Mouse (Mus musculus): ENCODE results near the gene Nup107. TPM values are rescaled to one million over a fixed set of nuclear protein-coding genes. Genes with fewer than 3 reads are reported as not detected.

Gene Nup107
- polyA plus RNA-seq, 1 experiment from 2014 or later, result 87.5 TPM

GRCm38 (mm10) chr10:117824139-117824538, 31.6 kb upstream of the Nup107 start:
- 70% methylated on average over 4 of the region's 4 CpGs for WGBS
- H3K9ac ChIP-seq, result no peak overlapping the region
- H3K9me3 ChIP-seq, result no peaks in the 10 kb centered on the region
- peaks cover 10% of the 10 kb centered on the region; the same call in 1 of the 2 replicates for H3K4me1 ChIP-seq
- ATAC-seq (ENCODE audit: low FRiP score), result no peak
- H3K4me3 ChIP-seq (replicated peaks), result no peak overlapping the region
- no peaks in the 10 kb centered on the region for H3K27me3 ChIP-seq
- no peak overlapping the region for H3K4me2 ChIP-seq
- peaks cover 36% of the 10 kb centered on the region for H3K36me3 ChIP-seq (replicated peaks)
- H3K27ac ChIP-seq, result no peak overlapping the region

DNA sequence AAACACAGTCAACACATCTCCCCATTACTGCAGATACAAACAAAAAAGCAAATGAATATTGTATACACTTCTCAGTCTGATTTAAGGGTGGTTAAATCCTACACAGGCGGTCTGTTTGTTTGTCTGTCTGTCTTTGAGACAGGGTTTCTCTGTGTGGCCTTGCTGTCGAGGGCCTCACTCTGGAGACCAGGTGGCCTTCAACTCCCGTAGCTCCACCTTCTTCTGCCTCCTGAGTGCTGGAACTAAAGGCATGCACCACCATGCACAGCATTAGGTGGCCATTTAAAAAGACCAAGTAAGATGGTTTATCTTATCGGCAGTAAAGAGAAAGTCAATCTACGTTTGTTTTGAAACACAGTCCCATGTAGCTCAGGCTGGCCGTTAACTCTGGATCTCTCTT, 30.8 kb upstream of the Nup107 start:
- no peak overlapping the region for H3K9ac ChIP-seq
- H3K4me1 ChIP-seq, result peaks cover 9% of the 10 kb centered on the region; the same call in 1 of the 2 replicates
- H3K27ac ChIP-seq, result no peak overlapping the region
- H3K36me3 ChIP-seq (replicated peaks), result peaks cover 42% of the 10 kb centered on the region
- no peak overlapping the region for H3K4me3 ChIP-seq (replicated peaks)
- H3K27me3 ChIP-seq, result no peaks in the 10 kb centered on the region
- ATAC-seq (ENCODE audit: low FRiP score), result no peak
- no peaks in the 10 kb centered on the region for H3K9me3 ChIP-seq
- 89% methylated on average over 6 of the region's 6 CpGs for WGBS
- no peak overlapping the region for H3K4me2 ChIP-seq

DNA sequence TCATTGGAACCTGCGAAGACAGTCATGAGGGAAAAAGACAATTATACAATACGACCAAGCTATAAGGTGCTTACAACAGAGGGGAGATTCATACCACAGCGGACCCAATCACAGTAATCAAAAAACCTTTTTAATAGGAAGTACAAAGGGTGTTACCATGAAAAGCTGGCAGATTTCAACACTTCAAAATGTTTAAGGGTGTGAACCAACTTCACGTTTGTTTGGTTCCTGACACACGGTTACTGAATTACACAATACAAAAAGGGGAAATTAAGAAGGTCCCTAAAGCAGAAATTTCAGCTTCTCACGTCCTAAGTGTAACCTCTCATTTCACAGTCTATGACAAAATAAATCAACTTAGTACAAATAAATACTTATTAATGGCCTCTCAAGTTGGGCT, 26.1 kb upstream of the Nup107 start:
- H3K27ac ChIP-seq, result no peak overlapping the region
- peaks cover 74% of the 10 kb centered on the region for H3K36me3 ChIP-seq (replicated peaks)
- H3K4me3 ChIP-seq (replicated peaks), result no peak overlapping the region
- WGBS, result 90% methylated on average over 6 of the region's 6 CpGs
- no peak for ATAC-seq (ENCODE audit: low FRiP score)
- H3K9ac ChIP-seq, result no peak overlapping the region
- H3K4me1 ChIP-seq, result no peaks in the 10 kb centered on the region
- H3K9me3 ChIP-seq, result no peaks in the 10 kb centered on the region
- H3K4me2 ChIP-seq, result no peak overlapping the region
- H3K27me3 ChIP-seq, result no peaks in the 10 kb centered on the region

DNA sequence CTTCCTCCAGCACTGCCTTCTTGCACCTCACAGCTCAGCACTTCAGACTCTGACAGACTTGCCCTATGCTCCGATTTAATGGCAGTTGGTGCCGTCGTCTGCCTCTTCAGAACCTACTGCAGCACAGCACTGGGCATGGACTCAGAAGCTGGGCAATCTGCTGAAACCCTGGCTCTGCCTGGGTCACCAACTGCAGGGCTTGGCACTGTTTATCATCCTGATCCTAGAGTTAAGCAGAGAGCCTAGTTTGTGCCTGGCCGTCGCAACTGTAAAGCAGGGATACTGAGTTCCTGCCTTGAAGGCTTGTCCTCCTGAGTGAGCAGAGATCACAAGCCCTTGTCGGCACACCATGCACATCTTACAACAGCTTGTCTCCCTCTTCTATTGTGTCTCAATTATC, 24.2 kb upstream of the Nup107 start:
- no peak overlapping the region for H3K4me2 ChIP-seq
- H3K4me1 ChIP-seq, result no peaks in the 10 kb centered on the region
- H3K4me3 ChIP-seq (replicated peaks), result no peak overlapping the region
- peaks cover 69% of the 10 kb centered on the region for H3K36me3 ChIP-seq (replicated peaks)
- H3K27me3 ChIP-seq, result no peaks in the 10 kb centered on the region
- WGBS, result 87% methylated on average over 6 of the region's 6 CpGs
- no peaks in the 10 kb centered on the region for H3K9me3 ChIP-seq
- no peak overlapping the region for H3K27ac ChIP-seq
- no peak overlapping the region for H3K9ac ChIP-seq
- ATAC-seq (ENCODE audit: low FRiP score), result no peak

GRCm38 (mm10) chr10:117812501-117812900, 20.0 kb upstream of the Nup107 start:
- Histone ChIP-seq H3K4me3 (replicated peaks) (no peak overlapping the region), H3K4me2 (no peak overlapping the region), H3K9me3 (no peaks in the 10 kb centered on the region), H3K27me3 (no peaks in the 10 kb centered on the region), H3K9ac (no peak overlapping the region), H3K4me1 (peaks cover 6% of the 10 kb centered on the region; the same call in 1 of the 2 replicates), H3K36me3 (replicated peaks) (peaks cover 37% of the 10 kb centered on the region), H3K27ac (no peak overlapping the region)
- ATAC-seq (ENCODE audit: low FRiP score), result no peak
- 100% methylated on average over 2 of the region's 2 CpGs for WGBS

DNA sequence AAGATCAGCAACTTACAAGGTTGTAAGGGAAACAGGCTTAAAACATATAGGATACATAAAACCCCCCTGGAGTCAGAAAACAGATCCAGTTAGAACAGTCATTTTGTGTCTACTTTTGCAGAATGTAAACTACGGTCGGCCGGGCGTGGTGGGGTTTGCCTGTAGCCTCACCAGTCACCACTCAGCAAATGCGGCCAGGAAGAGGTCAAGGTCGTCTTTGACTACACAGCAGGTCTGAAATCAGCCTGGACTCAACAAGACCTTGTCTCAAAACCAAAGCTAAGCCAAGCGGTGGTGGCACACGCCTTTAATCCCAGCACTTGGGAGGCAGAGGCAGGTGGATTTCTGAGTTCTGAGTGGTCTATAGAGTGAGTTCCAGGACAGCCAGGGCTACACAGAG, 19.1 kb upstream of the Nup107 start:
- H3K27ac ChIP-seq, result no peak overlapping the region
- no peak overlapping the region for H3K4me3 ChIP-seq (replicated peaks)
- 94% methylated on average over 8 of the region's 8 CpGs for WGBS
- peaks cover 30% of the 10 kb centered on the region for H3K36me3 ChIP-seq (replicated peaks)
- no peak overlapping the region for H3K4me2 ChIP-seq
- no peak for ATAC-seq (ENCODE audit: low FRiP score)
- no peaks in the 10 kb centered on the region for H3K9me3 ChIP-seq
- H3K4me1 ChIP-seq, result peaks cover 6% of the 10 kb centered on the region; the same call in 1 of the 2 replicates
- H3K9ac ChIP-seq, result no peak overlapping the region
- H3K27me3 ChIP-seq, result no peaks in the 10 kb centered on the region

- H3K4me1 ChIP-seq, result peaks cover 6% of the 10 kb centered on the region; the same call in 1 of the 2 replicates
- no peak overlapping the region for H3K9ac ChIP-seq
- no peaks in the 10 kb centered on the region for H3K9me3 ChIP-seq
- 80% methylated on average over 11 of the region's 11 CpGs for WGBS
- ATAC-seq (ENCODE audit: low FRiP score), result no peak
- peaks cover 19% of the 10 kb centered on the region for H3K36me3 ChIP-seq (replicated peaks)
- H3K27ac ChIP-seq, result no peak overlapping the region
- no peak overlapping the region for H3K4me2 ChIP-seq
- H3K27me3 ChIP-seq, result no peaks in the 10 kb centered on the region
- no peak overlapping the region for H3K4me3 ChIP-seq (replicated peaks)
Observed at GRCm38 (mm10) chr10:117810506-117810905, 18.0 kb upstream of the Nup107 start.

DNA sequence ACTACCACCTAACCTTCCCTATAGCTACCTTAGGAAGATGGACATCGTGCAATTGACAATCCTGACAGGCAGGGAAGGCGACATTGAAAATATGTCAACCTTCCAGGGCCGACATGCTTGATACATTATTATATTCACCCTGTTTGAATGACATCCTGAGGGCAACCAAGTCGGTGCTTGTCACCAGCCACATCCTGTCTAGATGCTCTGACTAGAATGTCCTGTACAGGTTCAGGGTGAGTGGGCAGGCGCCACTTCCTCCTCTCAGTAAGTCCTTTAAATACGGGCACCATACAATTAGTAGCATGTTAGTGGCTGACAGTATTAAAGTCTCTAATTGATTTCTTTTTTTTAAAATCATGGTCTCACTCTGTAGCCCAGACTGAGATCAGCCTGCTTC, 15.6 kb upstream of the Nup107 start:
- Histone ChIP-seq H3K27ac (no peak overlapping the region), H3K9me3 (no peaks in the 10 kb centered on the region), H3K4me2 (no peak overlapping the region), H3K4me1 (peaks cover 6% of the 10 kb centered on the region; the same call in 1 of the 2 replicates), H3K27me3 (no peaks in the 10 kb centered on the region), H3K9ac (no peak overlapping the region), H3K36me3 (replicated peaks) (peaks cover 5% of the 10 kb centered on the region), H3K4me3 (replicated peaks) (no peak overlapping the region)
- 88% methylated on average over 6 of the region's 6 CpGs for WGBS
- ATAC-seq (ENCODE audit: low FRiP score), result no peak

GRCm38 (mm10) chr10:117805919-117806318, 13.4 kb upstream of the Nup107 start:
- H3K4me3 ChIP-seq (replicated peaks), result no peak overlapping the region
- H3K27ac ChIP-seq, result no peak overlapping the region
- WGBS, result 53% methylated on average over 9 of the region's 9 CpGs
- no peaks in the 10 kb centered on the region for H3K9me3 ChIP-seq
- no peaks in the 10 kb centered on the region for H3K36me3 ChIP-seq (replicated peaks)
- no peaks in the 10 kb centered on the region for H3K27me3 ChIP-seq
- H3K4me2 ChIP-seq, result no peak overlapping the region
- H3K4me1 ChIP-seq, result peaks cover 6% of the 10 kb centered on the region; the same call in 1 of the 2 replicates
- H3K9ac ChIP-seq, result no peak overlapping the region
- ATAC-seq (ENCODE audit: low FRiP score), result no peak

- no peak for ATAC-seq (ENCODE audit: low FRiP score)
- Histone ChIP-seq H3K27ac (no peak overlapping the region), H3K4me3 (replicated peaks) (no peak overlapping the region), H3K27me3 (no peaks in the 10 kb centered on the region), H3K9me3 (no peaks in the 10 kb centered on the region), H3K4me2 (no peak overlapping the region), H3K4me1 (peaks cover 3% of the 10 kb centered on the region; the same call in 1 of the 2 replicates), H3K9ac (no peak overlapping the region), H3K36me3 (replicated peaks) (no peaks in the 10 kb centered on the region)
- WGBS, result 90% methylated on average over 31 of the region's 31 CpGs
Observed at GRCm38 (mm10) chr10:117803870-117804850, 11.7 kb upstream of the Nup107 start.

DNA sequence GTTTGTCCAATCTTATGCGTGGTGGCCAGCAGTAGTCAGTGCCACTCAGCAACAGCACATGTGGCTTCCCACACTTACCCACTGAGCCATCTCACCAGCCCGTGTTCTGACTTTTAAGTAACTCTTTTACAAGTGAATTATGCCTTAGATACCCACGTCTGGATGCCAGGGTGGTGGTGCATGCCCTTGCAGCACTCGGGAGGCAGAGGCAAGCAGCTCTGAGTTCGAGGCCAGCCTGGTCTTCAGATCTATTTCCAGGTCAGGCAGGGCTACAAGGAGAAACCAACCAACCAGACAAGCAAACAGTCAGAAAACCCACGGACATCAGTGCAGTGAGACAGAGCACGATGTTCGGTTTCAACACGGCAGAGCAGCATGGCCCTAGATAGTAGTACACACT, 9.4 kb upstream of the Nup107 start:
- Histone ChIP-seq H3K36me3 (replicated peaks) (no peaks in the 10 kb centered on the region), H3K27me3 (no peaks in the 10 kb centered on the region), H3K27ac (no peak overlapping the region), H3K9ac (no peak overlapping the region), H3K9me3 (no peaks in the 10 kb centered on the region), H3K4me1 (no peaks in the 10 kb centered on the region), H3K4me3 (replicated peaks) (no peak overlapping the region), H3K4me2 (no peak overlapping the region)
- 93% methylated on average over 9 of the region's 9 CpGs for WGBS
- ATAC-seq (ENCODE audit: low FRiP score), result no peak

DNA sequence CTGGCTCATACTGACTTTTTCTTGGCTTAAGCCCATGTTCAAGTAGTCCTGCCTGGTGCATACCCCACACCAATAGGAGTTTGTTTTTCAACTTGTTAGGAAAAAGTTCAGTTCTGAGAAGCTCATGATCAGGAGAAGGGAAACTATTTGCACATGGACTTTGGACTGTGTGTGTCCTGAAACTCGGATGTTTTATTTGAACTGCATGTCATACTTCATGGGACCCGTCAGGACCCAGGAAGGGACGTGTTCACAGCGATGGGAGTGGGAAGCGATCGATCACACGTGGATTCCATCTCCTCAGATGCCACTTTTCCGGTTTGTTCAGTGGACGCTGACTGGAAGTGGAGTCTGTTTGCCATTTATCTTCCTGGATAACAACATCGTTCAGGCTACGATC, 7.3 kb upstream of the Nup107 start:
- H3K9ac ChIP-seq, result no peak overlapping the region
- H3K4me3 ChIP-seq (replicated peaks), result no peak overlapping the region
- ATAC-seq (ENCODE audit: low FRiP score), result no peak
- WGBS, result 94% methylated on average over 11 of the region's 11 CpGs
- H3K27me3 ChIP-seq, result no peaks in the 10 kb centered on the region
- H3K9me3 ChIP-seq, result peaks cover 3% of the 10 kb centered on the region; the same call in 1 of the 2 replicates
- no peaks in the 10 kb centered on the region for H3K4me1 ChIP-seq
- no peak overlapping the region for H3K4me2 ChIP-seq
- no peaks in the 10 kb centered on the region for H3K36me3 ChIP-seq (replicated peaks)
- no peak overlapping the region for H3K27ac ChIP-seq

Data from forebrain, embryonic 12.5 days (tissue).